20 mouse cellular contexts compared by ENCODE assay signal in genomic region chr2:36097129-36097815, GRCm38 (mm10). TPM values are rescaled to one million over a fixed set of nuclear protein-coding genes. Genes with fewer than 3 reads are reported as not detected.
DNase-seq lines count a peak whose midpoint lies in the region; ATAC-seq and TF ChIP-seq lines count a peak whose summit lies in the region.
"Had no signal": no experiment of that assay in that cellular context is flagged by ENCODE, and none has a peak within 500 bp of the region (broad histone marks: within the 10 kb centered on the region; RNA-seq: fewer than 3 reads in every experiment).

No protein-coding gene starts in this region.

- H3K27me3 ChIP-seq in forebrain, embryonic 13.5 days, result peaks cover 99% of the 10 kb centered on the region
- H3K27me3 ChIP-seq in forebrain, embryonic 10.5 days (ENCODE audit: poor library complexity, severe bottlenecking), result peaks cover 100% of the 10 kb centered on the region
- H3K27me3 ChIP-seq in midbrain, embryonic 11.5 days (ENCODE audit: control insufficient read depth, insufficient read depth, low read length), result peaks cover 100% of the 10 kb centered on the region
- peaks cover 90% of the 10 kb centered on the region for H3K27me3 ChIP-seq in midbrain, postnatal 0 days (ENCODE audit: insufficient read depth, low read length)
- peaks cover 100% of the 10 kb centered on the region for H3K27me3 ChIP-seq in embryonic facial prominence, embryonic 14.5 days (replicated peaks; ENCODE audit: control insufficient read depth, insufficient read depth, low read length)
- peaks cover 100% of the 10 kb centered on the region for H3K27me3 ChIP-seq in neural tube, embryonic 11.5 days (ENCODE audit: control insufficient read depth, insufficient read depth, low read length)

- H3K9me3 ChIP-seq in forebrain, embryonic 13.5 days (replicated peaks), result no peaks in the 10 kb centered on the region
- no peaks in the 10 kb centered on the region for H3K9me3 ChIP-seq in forebrain, embryonic 10.5 days
- H3K9me3 ChIP-seq in midbrain, embryonic 11.5 days (ENCODE audit: control insufficient read depth, low read length), result no peaks in the 10 kb centered on the region
- H3K9me3 ChIP-seq in midbrain, postnatal 0 days (ENCODE audit: low read length), result no peaks in the 10 kb centered on the region
- H3K9me3 ChIP-seq in embryonic facial prominence, embryonic 14.5 days (ENCODE audit: control insufficient read depth, low read length), result no peaks in the 10 kb centered on the region
- H3K9me3 ChIP-seq in neural tube, embryonic 11.5 days (ENCODE audit: control insufficient read depth, low read length), result no peaks in the 10 kb centered on the region
- H3K9me3 ChIP-seq: kidney, embryonic 15.5 days; limb, embryonic 13.5 days; neural tube, embryonic 12.5 days had no signal

- H3K27ac ChIP-seq in forebrain, embryonic 13.5 days, result no peak overlapping the region
- H3K27ac ChIP-seq in forebrain, embryonic 10.5 days, result no peak overlapping the region
- no peak overlapping the region for H3K27ac ChIP-seq in midbrain, embryonic 11.5 days (ENCODE audit: low read depth, low read length)
- H3K27ac ChIP-seq in midbrain, postnatal 0 days (ENCODE audit: low read depth, low read length), result no peak overlapping the region
- no peak overlapping the region for H3K27ac ChIP-seq in embryonic facial prominence, embryonic 14.5 days (replicated peaks; ENCODE audit: low read depth, low read length)
- H3K27ac ChIP-seq in neural tube, embryonic 11.5 days (ENCODE audit: low read depth, low read length), result no peak overlapping the region
- H3K27ac ChIP-seq: kidney, embryonic 15.5 days; limb, embryonic 13.5 days; liver, embryonic 14.5 days; neural tube, embryonic 12.5 days had no signal

- DNase-seq in forebrain, embryonic 10.5 days (ENCODE audit: extremely low spot score, low spot score), result no peak
- DNase-seq in midbrain, embryonic 11.5 days (ENCODE audit: low spot score, missing footprints), result peak; percentile 92
- DNase-seq in midbrain, postnatal 0 days (ENCODE audit: low spot score), result no peak
- DNase-seq in embryonic facial prominence, embryonic 14.5 days (ENCODE audit: low spot score), result no peak
- peak; percentile 47 for DNase-seq in neural tube, embryonic 11.5 days (ENCODE audit: low spot score)
- no peak for DNase-seq in spleen, postnatal 14 days (ENCODE audit: low spot score in 2 of 2)
- DNase-seq: adrenal gland, postnatal 14 days; cerebellum, adult 9-11 months; lung, postnatal 10 days; thymus, postnatal 4 days had no signal

- no peak for ATAC-seq in forebrain, embryonic 13.5 days
- ATAC-seq in midbrain, embryonic 11.5 days (ENCODE audit: low FRiP score), result no peak
- no peak for ATAC-seq in midbrain, postnatal 0 days (ENCODE audit: low FRiP score)
- ATAC-seq in embryonic facial prominence, embryonic 14.5 days (ENCODE audit: low read depth), result no peak
- ATAC-seq in neural tube, embryonic 11.5 days (ENCODE audit: insufficient read depth, low FRiP score, low TSS enrichment), result no peak
- ATAC-seq: inflammation-experienced regulatory T-cells, adult 6 months had no signal

- H3K4me2 ChIP-seq in forebrain, embryonic 13.5 days, result peak overlapping the region; percentile 64
- H3K4me2 ChIP-seq in midbrain, embryonic 11.5 days, result no peak overlapping the region
- no peak overlapping the region for H3K4me2 ChIP-seq in midbrain, postnatal 0 days (ENCODE audit: low read depth, low read length, poor library complexity, severe bottlenecking)
- H3K4me2 ChIP-seq in embryonic facial prominence, embryonic 14.5 days (ENCODE audit: low read depth, low read length), result peak overlapping the region; percentile 34
- no peak overlapping the region for H3K4me2 ChIP-seq in neural tube, embryonic 11.5 days (ENCODE audit: low read depth)
- H3K4me2 ChIP-seq: kidney, embryonic 15.5 days; limb, embryonic 13.5 days; neural tube, embryonic 12.5 days had no signal

- no peaks in the 10 kb centered on the region for H3K4me1 ChIP-seq in forebrain, embryonic 13.5 days
- peaks cover 14% of the 10 kb centered on the region for H3K4me1 ChIP-seq in forebrain, embryonic 10.5 days
- H3K4me1 ChIP-seq in midbrain, embryonic 11.5 days (ENCODE audit: control insufficient read depth, insufficient read depth, low read length), result no peaks in the 10 kb centered on the region
- H3K4me1 ChIP-seq in midbrain, postnatal 0 days (ENCODE audit: insufficient read depth, low read length), result no peaks in the 10 kb centered on the region
- H3K4me1 ChIP-seq in embryonic facial prominence, embryonic 14.5 days (ENCODE audit: control insufficient read depth, insufficient read depth, low read length), result no peaks in the 10 kb centered on the region; the same call in 1 of the 2 replicates
- H3K4me1 ChIP-seq in neural tube, embryonic 11.5 days (ENCODE audit: control insufficient read depth, insufficient read depth, low read length), result 0 out of 2 replicates have a peak, but pooled peaks cover under 1% of the 10 kb centered on the region

- peak overlapping the region; percentile 22 for H3K4me3 ChIP-seq in forebrain, embryonic 13.5 days
- H3K4me3 ChIP-seq in forebrain, embryonic 10.5 days, result no peak overlapping the region
- H3K4me3 ChIP-seq in midbrain, embryonic 11.5 days (ENCODE audit: low read depth, low read length), result no peak overlapping the region
- H3K4me3 ChIP-seq in midbrain, postnatal 0 days (ENCODE audit: low read depth, low read length), result no peak overlapping the region
- H3K4me3 ChIP-seq in embryonic facial prominence, embryonic 14.5 days (ENCODE audit: low read depth, low read length), result no peak overlapping the region
- H3K4me3 ChIP-seq in neural tube, embryonic 11.5 days (ENCODE audit: low read depth, low read length), result no peak overlapping the region
- H3K4me3 ChIP-seq: kidney, embryonic 15.5 days; limb, embryonic 13.5 days; neural tube, embryonic 12.5 days had no signal

- 2% methylated on average over 18 of the region's 18 CpGs for WGBS in forebrain, embryonic 13.5 days
- 2% methylated on average over 18 of the region's 18 CpGs for WGBS in forebrain, embryonic 10.5 days
- 4% methylated on average over 18 of the region's 18 CpGs for WGBS in midbrain, embryonic 11.5 days
- WGBS in midbrain, postnatal 0 days, result 7% methylated on average over 18 of the region's 18 CpGs
- 16% methylated on average over 18 of the region's 18 CpGs for WGBS in embryonic facial prominence, embryonic 14.5 days
- 1% methylated on average over 18 of the region's 18 CpGs for WGBS in neural tube, embryonic 11.5 days

- TF ChIP-seq CTCF in midbrain, postnatal 0 days (IDR thresholded peaks at IDR 0.05), result no peak

- H3K9ac ChIP-seq in forebrain, embryonic 13.5 days, result peak overlapping the region; percentile 9; the same call in 1 of the 2 replicates
- no peak overlapping the region for H3K9ac ChIP-seq in midbrain, embryonic 11.5 days (ENCODE audit: low read length)
- H3K9ac ChIP-seq in midbrain, postnatal 0 days (replicated peaks; ENCODE audit: low read length, poor library complexity, severe bottlenecking), result no peak overlapping the region
- 0 out of 2 replicates have a peak overlapping the region, but pooled peaks have one; percentile 31 for H3K9ac ChIP-seq in embryonic facial prominence, embryonic 14.5 days (ENCODE audit: low read depth, low read length)
- H3K9ac ChIP-seq in neural tube, embryonic 11.5 days (ENCODE audit: low read length), result no peak overlapping the region
- H3K9ac ChIP-seq: kidney, embryonic 15.5 days; limb, embryonic 13.5 days; liver, embryonic 14.5 days; neural tube, embryonic 12.5 days had no signal

- H3K36me3 ChIP-seq in forebrain, embryonic 13.5 days (ENCODE audit: poor library complexity, severe bottlenecking), result no peaks in the 10 kb centered on the region
- no peaks in the 10 kb centered on the region for H3K36me3 ChIP-seq in forebrain, embryonic 10.5 days (replicated peaks)
- H3K36me3 ChIP-seq in midbrain, embryonic 11.5 days (ENCODE audit: control insufficient read depth, insufficient read depth, low read length), result no peaks in the 10 kb centered on the region
- H3K36me3 ChIP-seq in midbrain, postnatal 0 days (ENCODE audit: insufficient read depth, low read length), result no peaks in the 10 kb centered on the region
- no peaks in the 10 kb centered on the region for H3K36me3 ChIP-seq in embryonic facial prominence, embryonic 14.5 days (ENCODE audit: control insufficient read depth, insufficient read depth, low read length)
- H3K36me3 ChIP-seq in neural tube, embryonic 11.5 days (ENCODE audit: control insufficient read depth, insufficient read depth, low read length), result no peaks in the 10 kb centered on the region
- H3K36me3 ChIP-seq: kidney, embryonic 15.5 days; limb, embryonic 13.5 days; neural tube, embryonic 12.5 days had no signal

RNA-seq across cellular contexts. Expression of gene Lhx6, which starts 7.9 kb away (rescaled TPM):
- 25.9 and 33.7 TPM in 2 replicates for polyA plus RNA-seq in forebrain, embryonic 13.5 days (2015; fragmentation: Nextera tagmentation; extraction: Ambion mirVana)
- 2.2 and 2.8 TPM in 2 replicates for polyA plus RNA-seq in forebrain, embryonic 10.5 days (2016; fragmentation: Nextera tagmentation; extraction: Ambion mirVana)
- polyA plus RNA-seq in midbrain, embryonic 11.5 days (2014; fragmentation: Nextera tagmentation; extraction: Ambion mirVana), result 0.92 and 1.3 TPM in 2 replicates
- 0.60 and 1.9 TPM in 2 replicates for total RNA-seq in midbrain, postnatal 0 days (2014; rRNA removed)
- polyA plus RNA-seq in midbrain, postnatal 0 days (2015; fragmentation: Nextera tagmentation; extraction: Ambion mirVana), result 1.6 and 2.5 TPM in 2 replicates
- 5.3 and 5.4 TPM in 2 replicates for polyA plus RNA-seq in embryonic facial prominence, embryonic 14.5 days (2014; fragmentation: Nextera tagmentation; extraction: Ambion mirVana)
- 0.72 and 1.5 TPM in 2 replicates for polyA plus RNA-seq in neural tube, embryonic 11.5 days (2014; fragmentation: Nextera tagmentation; extraction: Ambion mirVana)
- total RNA-seq: hematopoietic stem cell, adult 5-6 weeks; megakaryocyte progenitor cell, adult 5-6 weeks had no signal
- polyA plus RNA-seq: inflammation-experienced regulatory T-cells, adult 6 months had no signal

RNA-seq across cellular contexts. Expression of gene Mrrf, which starts 38.9 kb away (rescaled TPM):
- 25.7 and 27.2 TPM in 2 replicates for polyA plus RNA-seq in forebrain, embryonic 13.5 days (2015; fragmentation: Nextera tagmentation; extraction: Ambion mirVana)
- 24.2 and 28.7 TPM in 2 replicates for polyA plus RNA-seq in forebrain, embryonic 10.5 days (2016; fragmentation: Nextera tagmentation; extraction: Ambion mirVana)
- 29.9 and 30.8 TPM in 2 replicates for polyA plus RNA-seq in midbrain, embryonic 11.5 days (2014; fragmentation: Nextera tagmentation; extraction: Ambion mirVana)
- 12.2 and 13.7 TPM in 2 replicates for total RNA-seq in midbrain, postnatal 0 days (2014; rRNA removed)
- polyA plus RNA-seq in midbrain, postnatal 0 days (2015; fragmentation: Nextera tagmentation; extraction: Ambion mirVana), result 16.7 and 16.8 TPM in 2 replicates
- 35.1 and 38.0 TPM in 2 replicates for polyA plus RNA-seq in embryonic facial prominence, embryonic 14.5 days (2014; fragmentation: Nextera tagmentation; extraction: Ambion mirVana)
- polyA plus RNA-seq in neural tube, embryonic 11.5 days (2014; fragmentation: Nextera tagmentation; extraction: Ambion mirVana), result 31.3 and 32.1 TPM in 2 replicates

RNA-seq across cellular contexts. Expression of gene Rbm18, which starts 39.3 kb away (rescaled TPM):
- 140 and 143 TPM in 2 replicates for polyA plus RNA-seq in forebrain, embryonic 13.5 days (2015; fragmentation: Nextera tagmentation; extraction: Ambion mirVana)
- polyA plus RNA-seq in forebrain, embryonic 10.5 days (2016; fragmentation: Nextera tagmentation; extraction: Ambion mirVana), result 71.8 and 72.1 TPM in 2 replicates
- 119 and 127 TPM in 2 replicates for polyA plus RNA-seq in midbrain, embryonic 11.5 days (2014; fragmentation: Nextera tagmentation; extraction: Ambion mirVana)
- 56.6 and 59.0 TPM in 2 replicates for total RNA-seq in midbrain, postnatal 0 days (2014; rRNA removed)
- 99.6 and 102 TPM in 2 replicates for polyA plus RNA-seq in midbrain, postnatal 0 days (2015; fragmentation: Nextera tagmentation; extraction: Ambion mirVana)
- polyA plus RNA-seq in embryonic facial prominence, embryonic 14.5 days (2014; fragmentation: Nextera tagmentation; extraction: Ambion mirVana), result 73.4 and 81.8 TPM in 2 replicates
- polyA plus RNA-seq in neural tube, embryonic 11.5 days (2014; fragmentation: Nextera tagmentation; extraction: Ambion mirVana), result 120 and 122 TPM in 2 replicates

RNA-seq across cellular contexts. Expression of gene Morn5, which starts 48.0 kb away (rescaled TPM):
- 2.0 and 4.1 TPM in 2 replicates for polyA plus RNA-seq in forebrain, embryonic 13.5 days (2015; fragmentation: Nextera tagmentation; extraction: Ambion mirVana)
- 0.56 TPM in 1 of 2 replicates, not detected in the other for polyA plus RNA-seq in forebrain, embryonic 10.5 days (2016; fragmentation: Nextera tagmentation; extraction: Ambion mirVana)
- polyA plus RNA-seq in midbrain, embryonic 11.5 days (2014; fragmentation: Nextera tagmentation; extraction: Ambion mirVana), result 0.33 TPM in 1 of 2 replicates, not detected in the other
- total RNA-seq in midbrain, postnatal 0 days (2014; rRNA removed), result 1.4 and 3.8 TPM in 2 replicates
- 2.1 and 3.5 TPM in 2 replicates for polyA plus RNA-seq in midbrain, postnatal 0 days (2015; fragmentation: Nextera tagmentation; extraction: Ambion mirVana)
- polyA plus RNA-seq in embryonic facial prominence, embryonic 14.5 days (2014; fragmentation: Nextera tagmentation; extraction: Ambion mirVana), result 1.0 and 6.8 TPM in 2 replicates
- polyA plus RNA-seq in neural tube, embryonic 11.5 days (2014; fragmentation: Nextera tagmentation; extraction: Ambion mirVana), result 0.84 TPM in 1 of 2 replicates, not detected in the other
- total RNA-seq: adrenal gland, postnatal 14 days; gastrocnemius, postnatal 4 days; hematopoietic stem cell, adult 5-6 weeks; megakaryocyte progenitor cell, adult 5-6 weeks had no signal
- polyA plus RNA-seq: inflammation-experienced regulatory T-cells, adult 6 months; large intestine, adult 2 months; liver, embryonic 14.5 days had no signal

RNA-seq across cellular contexts. Expression of gene Ndufa8, which starts 48.1 kb away (rescaled TPM):
- 222 and 237 TPM in 2 replicates for polyA plus RNA-seq in forebrain, embryonic 13.5 days (2015; fragmentation: Nextera tagmentation; extraction: Ambion mirVana)
- polyA plus RNA-seq in forebrain, embryonic 10.5 days (2016; fragmentation: Nextera tagmentation; extraction: Ambion mirVana), result 189 and 195 TPM in 2 replicates
- 184 and 186 TPM in 2 replicates for polyA plus RNA-seq in midbrain, embryonic 11.5 days (2014; fragmentation: Nextera tagmentation; extraction: Ambion mirVana)
- total RNA-seq in midbrain, postnatal 0 days (2014; rRNA removed), result 87.4 and 95.2 TPM in 2 replicates
- 339 and 388 TPM in 2 replicates for polyA plus RNA-seq in midbrain, postnatal 0 days (2015; fragmentation: Nextera tagmentation; extraction: Ambion mirVana)
- 228 and 236 TPM in 2 replicates for polyA plus RNA-seq in embryonic facial prominence, embryonic 14.5 days (2014; fragmentation: Nextera tagmentation; extraction: Ambion mirVana)
- 208 and 210 TPM in 2 replicates for polyA plus RNA-seq in neural tube, embryonic 11.5 days (2014; fragmentation: Nextera tagmentation; extraction: Ambion mirVana)

Comparison
In these comparisons a context has a peak if more than half of its experiments do, and no peak if none do; other contexts are left out.
1. DNase-seq: peak in midbrain, embryonic 11.5 days (single experiment) and neural tube, embryonic 11.5 days (single experiment); none in forebrain, embryonic 10.5 days (single experiment), midbrain, postnatal 0 days (single experiment), embryonic facial prominence, embryonic 14.5 days (single experiment) and spleen, postnatal 14 days (0 of 2).
2. H3K4me2 ChIP-seq: peak in forebrain, embryonic 13.5 days (single experiment) and embryonic facial prominence, embryonic 14.5 days (single experiment); none in midbrain, embryonic 11.5 days (single experiment), midbrain, postnatal 0 days (single experiment) and neural tube, embryonic 11.5 days (single experiment).
3. H3K9ac ChIP-seq: peak in forebrain, embryonic 13.5 days (single experiment) and embryonic facial prominence, embryonic 14.5 days (single experiment); none in midbrain, embryonic 11.5 days (single experiment), midbrain, postnatal 0 days (single experiment) and neural tube, embryonic 11.5 days (single experiment).